Mouse (Mus musculus) C2C12 (cell line): ENCODE results near the gene Tctn3. TPM values are rescaled to one million over a fixed set of nuclear protein-coding genes. Genes with fewer than 3 reads are reported as not detected.
"Not testable (repeated sequence)": the region's sequence is repeated elsewhere in the genome, so short reads cannot be mapped to it uniquely, and the experiment has no call there.

Experiments used
- H3K27me3 ChIP-seq: one replicate; pipeline ENCODE4 v1.6.1; 2011; ENCODE audit not compliant: control insufficient read depth, insufficient read depth, insufficient read length
- H3K36me3 ChIP-seq: one replicate; pipeline ENCODE4 v1.6.1; 2011; ENCODE audit not compliant: control insufficient read depth, insufficient read depth
- H3K4me3 ChIP-seq: one replicate; pipeline ENCODE4 v1.5.1; 2011; ENCODE audit warnings: mild to moderate bottlenecking, control low read depth; ENCODE audit not compliant: poor library complexity, insufficient read depth, severe bottlenecking
- H3K79me2 ChIP-seq: one replicate; pipeline ENCODE4 v1.6.1; 2011; ENCODE audit not compliant: control insufficient read depth, insufficient read depth
- H3K79me3 ChIP-seq: one replicate; pipeline ENCODE4 v1.6.1; 2011; ENCODE audit warnings: low read depth, control low read depth
- H3ac ChIP-seq: one replicate; pipeline ENCODE3; 2011; ENCODE audit warnings: low read depth; ENCODE audit not compliant: control insufficient read depth, insufficient read length
- CEBPB ChIP-seq: IDR thresholded peaks from one replicate; pipeline ENCODE4 v1.6.1; 2011; ENCODE audit warnings: low read depth, mild to moderate bottlenecking, control low read depth, moderate library complexity
- CTCF ChIP-seq: IDR thresholded peaks from one replicate; pipeline ENCODE4 v1.5.1; 2011; ENCODE audit not compliant: control insufficient read depth, insufficient read depth, insufficient read length
- FOSL1 ChIP-seq: IDR thresholded peaks from one replicate; pipeline ENCODE4 v1.8.0; 2011; ENCODE audit warnings: mild to moderate bottlenecking, low read length; ENCODE audit not compliant: poor library complexity, insufficient read depth, severe bottlenecking
- MAX ChIP-seq: IDR thresholded peaks from one replicate; pipeline ENCODE4 v1.6.1; 2011; ENCODE audit warnings: mild to moderate bottlenecking, control low read depth
- MYOD1 ChIP-seq: IDR thresholded peaks from one replicate; pipeline ENCODE4 v1.6.1; 2011; ENCODE audit warnings: low read depth; ENCODE audit not compliant: control insufficient read depth, insufficient read length
- MYOG ChIP-seq: IDR thresholded peaks from one replicate; pipeline ENCODE4 v1.6.1; 2011; ENCODE audit not compliant: control insufficient read depth, insufficient read length; ENCODE audit errors: extremely low read depth
- USF1 ChIP-seq: IDR thresholded peaks from one replicate; pipeline ENCODE4 v1.6.1; 2011; ENCODE audit warnings: low read depth, mild to moderate bottlenecking, control low read depth, moderate library complexity
- polyA plus RNA-seq: library from polyadenylated mRNA; unstranded; fragments of >200 nt; fragmentation: generic; extraction: Trizol; gene quantifications from one replicate; pipeline ENCODE4 v1.2.1, GENCODE M21; 2012; ENCODE audit warnings: missing spikeins

Gene Tctn3
- polyA plus RNA-seq, 1 experiment = 3.1 TPM

- H3K36me3 ChIP-seq = peaks cover 73% of the 10 kb centered on the region
- H3K79me2 ChIP-seq = peaks cover 16% of the 10 kb centered on the region
- no peaks in the 10 kb centered on the region for H3K27me3 ChIP-seq
- TF ChIP-seq MAX (no peak), USF1 (no peak), CEBPB (no peak)
- H3K4me3 ChIP-seq = no peak overlapping the region
- peaks cover 3% of the 10 kb centered on the region for H3K79me3 ChIP-seq
- H3ac ChIP-seq = no peak overlapping the region
Measured at GRCm38 (mm10) chr19:40581662-40582061, 30.4 kb downstream of the Tctn3 start.

GRCm38 (mm10) chr19:40580902-40581301, 31.1 kb downstream of the Tctn3 start:
- Histone ChIP-seq H3K79me3 (peaks cover 3% of the 10 kb centered on the region), H3K79me2 (peaks cover 8% of the 10 kb centered on the region), H3ac (no peak overlapping the region), H3K27me3 (no peaks in the 10 kb centered on the region), H3K36me3 (peaks cover 76% of the 10 kb centered on the region), H3K4me3 (no peak overlapping the region)
- TF ChIP-seq MYOD1 = no peak
- TF ChIP-seq MAX = no peak
- TF ChIP-seq USF1 = no peak
- no peak for TF ChIP-seq CTCF
- no peak for TF ChIP-seq CEBPB
- TF ChIP-seq MYOG = no peak
- no peak for TF ChIP-seq FOSL1

- Histone ChIP-seq H3K79me2 (no peaks in the 10 kb centered on the region), H3K4me3 (no peak overlapping the region), H3K27me3 (no peaks in the 10 kb centered on the region), H3ac (no peak overlapping the region), H3K79me3 (no peaks in the 10 kb centered on the region), H3K36me3 (peaks cover 81% of the 10 kb centered on the region)
- TF ChIP-seq MYOG = no peak
- TF ChIP-seq CTCF = no peak
- no peak for TF ChIP-seq FOSL1
- no peak for TF ChIP-seq CEBPB
- no peak for TF ChIP-seq MAX
- no peak for TF ChIP-seq USF1
- TF ChIP-seq MYOD1 = no peak
Measured at GRCm38 (mm10) chr19:40575438-40575837, 36.6 kb downstream of the Tctn3 start.

- no peaks in the 10 kb centered on the region for H3K27me3 ChIP-seq
- TF ChIP-seq MAX (no peak), MYOG (no peak), USF1 (no peak), CTCF (no peak), FOSL1 (no peak), CEBPB (no peak), MYOD1 (no peak)
- H3K4me3 ChIP-seq = no peak overlapping the region
- H3K36me3 ChIP-seq = peaks cover 82% of the 10 kb centered on the region
- H3ac ChIP-seq = no peak overlapping the region
- H3K79me2 ChIP-seq = no peaks in the 10 kb centered on the region
- no peaks in the 10 kb centered on the region for H3K79me3 ChIP-seq
Measured at GRCm38 (mm10) chr19:40570726-40571125, 41.3 kb downstream of the Tctn3 start.

- Histone ChIP-seq H3K36me3 (peaks cover 72% of the 10 kb centered on the region), H3ac (no peak overlapping the region), H3K79me2 (no peaks in the 10 kb centered on the region), H3K79me3 (no peaks in the 10 kb centered on the region), H3K4me3 (no peak overlapping the region), H3K27me3 (no peaks in the 10 kb centered on the region)
- no peak for TF ChIP-seq FOSL1
- TF ChIP-seq CEBPB = no peak
- TF ChIP-seq MYOG = no peak
- no peak for TF ChIP-seq MAX
Measured at GRCm38 (mm10) chr19:40567616-40568015, 44.4 kb downstream of the Tctn3 start.

GRCm38 (mm10) chr19:40563880-40564645, 48.0 kb downstream of the Tctn3 start:
- Histone ChIP-seq H3K27me3 (no peaks in the 10 kb centered on the region), H3K79me2 (no peaks in the 10 kb centered on the region), H3ac (no peak overlapping the region), H3K79me3 (no peaks in the 10 kb centered on the region), H3K4me3 (no peak overlapping the region), H3K36me3 (peaks cover 51% of the 10 kb centered on the region)
- no peak for TF ChIP-seq MYOG
- TF ChIP-seq MYOD1 = no peak
- no peak for TF ChIP-seq USF1
- no peak for TF ChIP-seq FOSL1
- TF ChIP-seq CTCF = no peak
- no peak for TF ChIP-seq CEBPB

GRCm38 (mm10) chr19:40561521-40561920, 50.5 kb downstream of the Tctn3 start:
- H3K36me3 ChIP-seq = peaks cover 43% of the 10 kb centered on the region
- not testable (repeated sequence) for H3K79me3 ChIP-seq, H3K79me2 ChIP-seq, H3K4me3 ChIP-seq, H3K27me3 ChIP-seq, H3ac ChIP-seq
